Mouse (Mus musculus) testis, adult 2 months (tissue): Measurements from ENCODE around the gene Sptbn4. TPM values are rescaled to one million over a fixed set of nuclear protein-coding genes. Genes with fewer than 3 reads are reported as not detected.
A peak's percentile ranks its signal among the peaks of the same experiment; 100 is the strongest.

Experiments
- H3K27ac ChIP-seq: fragments of 200-500 bp; 2 replicates; pipeline ENCODE4 v1.5.1; 2012; ENCODE audit warnings: low read depth, low read length; ENCODE audit not compliant: control insufficient read depth, insufficient read depth
- H3K27me3 ChIP-seq: fragments of 200-500 bp; 2 replicates; pipeline ENCODE4 v1.6.1; 2012; ENCODE audit warnings: mild to moderate bottlenecking, low read length, moderate library complexity; ENCODE audit not compliant: control insufficient read depth, insufficient read depth
- H3K36me3 ChIP-seq: fragments of 200-500 bp; 2 replicates; pipeline ENCODE4 v1.6.1; 2012; ENCODE audit warnings: mild to moderate bottlenecking, low read length; ENCODE audit not compliant: control insufficient read depth, insufficient read depth
- H3K4me1 ChIP-seq: fragments of 200-500 bp; 2 replicates; pipeline ENCODE4 v1.6.1; 2012; ENCODE audit warnings: low read length; ENCODE audit not compliant: control insufficient read depth, insufficient read depth
- H3K4me3 ChIP-seq: fragments of 200-500 bp; 2 replicates; pipeline ENCODE4 v1.5.1; 2012; ENCODE audit warnings: low read depth, mild to moderate bottlenecking, low read length, moderate library complexity, mixed read lengths; ENCODE audit not compliant: control insufficient read depth
- CTCF ChIP-seq: fragments of 200-500 bp; IDR thresholded peaks from 2 replicates; pipeline ENCODE4 v1.5.1; 2012; ENCODE audit warnings: low read depth, mild to moderate bottlenecking, inconsistent platforms, low read length, moderate library complexity; ENCODE audit not compliant: control insufficient read depth, insufficient read depth, insufficient replicate concordance
- POLR2A ChIP-seq: fragments of 200-500 bp; IDR thresholded peaks from 2 replicates; pipeline ENCODE4 v1.6.1; 2012; ENCODE audit warnings: low read depth, mild to moderate bottlenecking, inconsistent platforms, low read length, moderate library complexity; ENCODE audit not compliant: control insufficient read depth
- polyA plus RNA-seq: library from polyadenylated mRNA; depleted of rRNA; stranded (reverse); fragments of >200 nt; gene quantifications from 2 replicates; pipeline ENCODE4 v1.2.3, GENCODE M21; 2012

Sptbn4 gene
- polyA plus RNA-seq, 1 experiment = 34.7 TPM

DNA sequence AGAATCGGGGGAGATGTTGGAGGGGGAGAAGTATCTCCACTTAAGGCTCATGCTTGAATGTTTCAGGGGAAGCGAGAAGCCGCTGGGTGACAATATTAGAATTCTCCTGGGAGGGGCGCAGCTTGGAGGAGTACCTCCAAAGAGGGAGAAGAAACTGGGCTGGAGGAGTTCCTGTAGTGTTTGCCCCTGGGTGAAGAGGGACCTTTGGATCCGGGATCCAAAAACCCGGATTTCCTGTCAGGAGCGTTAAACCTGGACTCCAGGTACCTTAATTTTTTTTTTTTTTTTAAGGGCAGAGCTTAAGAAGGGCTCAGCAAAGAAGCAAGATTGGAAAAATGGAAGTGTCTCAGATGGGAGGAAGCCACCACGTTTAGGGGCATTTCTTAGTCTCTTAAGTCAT, 115.6 kb downstream of the Sptbn4 start:
- Histone ChIP-seq H3K27me3 (peaks cover 5% of the 10 kb centered on the region), H3K4me1 (peaks cover 26% of the 10 kb centered on the region), H3K4me3 (no peak overlapping the region), H3K36me3 (no peaks in the 10 kb centered on the region), H3K27ac (peak overlapping the region; percentile 59)
- TF ChIP-seq POLR2A (no peak), CTCF (no peak)

DNA sequence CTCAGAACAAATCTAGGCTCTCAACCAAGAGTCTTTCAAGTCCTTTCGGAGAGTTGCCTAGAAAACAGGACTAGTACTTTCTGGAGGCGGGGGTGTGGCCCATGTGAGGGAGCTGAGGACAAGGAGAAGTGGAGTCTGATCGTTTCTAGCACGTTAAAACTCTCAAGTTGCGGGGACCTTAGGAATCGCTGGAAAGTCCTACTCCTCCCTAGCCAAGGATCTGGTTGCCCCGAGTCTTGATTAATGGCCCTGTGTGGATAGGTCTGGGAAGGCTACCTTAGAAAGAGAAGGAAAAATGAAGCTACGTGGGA, 116.0 kb downstream of the Sptbn4 start:
- H3K4me1 ChIP-seq = peaks cover 25% of the 10 kb centered on the region
- H3K4me3 ChIP-seq = no peak overlapping the region
- TF ChIP-seq CTCF (no peak), POLR2A (no peak)
- no peaks in the 10 kb centered on the region for H3K36me3 ChIP-seq
- H3K27me3 ChIP-seq = peaks cover 6% of the 10 kb centered on the region
- peak overlapping the region; percentile 59 for H3K27ac ChIP-seq

- TF ChIP-seq CTCF (no peak), POLR2A (no peak)
- Histone ChIP-seq H3K27ac (peak overlapping the region; percentile 77), H3K36me3 (no peaks in the 10 kb centered on the region), H3K27me3 (peaks cover 8% of the 10 kb centered on the region), H3K4me3 (peak overlapping the region; percentile 68), H3K4me1 (peaks cover 25% of the 10 kb centered on the region)
These were observed 116.6 kb downstream of the Sptbn4 start for GRCm38 (mm10) chr7:27330709-27331540.

DNA sequence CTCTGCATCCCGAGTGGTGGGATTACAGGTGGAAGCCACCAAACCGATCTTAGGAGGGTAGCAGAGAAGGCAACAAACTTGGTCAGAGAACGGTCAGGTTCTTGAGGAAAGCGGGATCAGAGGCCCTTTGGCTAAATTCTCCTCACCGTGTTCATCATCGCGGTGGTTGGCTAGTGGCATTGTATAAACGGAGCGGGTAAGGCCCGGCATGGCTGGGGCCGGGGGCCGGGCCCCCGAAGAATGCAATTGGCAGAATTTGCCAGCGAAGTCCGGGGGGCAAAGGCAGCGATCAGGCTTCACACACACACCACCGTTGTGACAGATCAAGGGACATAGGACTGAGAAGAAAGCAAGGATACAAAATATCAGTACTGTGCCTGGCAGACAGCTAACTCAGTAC, 117.5 kb downstream of the Sptbn4 start:
- Histone ChIP-seq H3K27ac (no peak overlapping the region), H3K4me3 (no peak overlapping the region), H3K27me3 (peaks cover 8% of the 10 kb centered on the region), H3K36me3 (no peaks in the 10 kb centered on the region), H3K4me1 (peaks cover 31% of the 10 kb centered on the region)
- TF ChIP-seq POLR2A = no peak
- no peak for TF ChIP-seq CTCF

- TF ChIP-seq POLR2A = no peak
- TF ChIP-seq CTCF = peak; percentile 44; the same call in 1 of the 2 replicates
- no peaks in the 10 kb centered on the region for H3K36me3 ChIP-seq
- H3K4me1 ChIP-seq = peaks cover 31% of the 10 kb centered on the region
- peaks cover 8% of the 10 kb centered on the region for H3K27me3 ChIP-seq
- no peak overlapping the region for H3K27ac ChIP-seq
- H3K4me3 ChIP-seq = peak overlapping the region; percentile 13
These were observed 118.0 kb downstream of the Sptbn4 start for GRCm38 (mm10) chr7:27329326-27329947.

DNA sequence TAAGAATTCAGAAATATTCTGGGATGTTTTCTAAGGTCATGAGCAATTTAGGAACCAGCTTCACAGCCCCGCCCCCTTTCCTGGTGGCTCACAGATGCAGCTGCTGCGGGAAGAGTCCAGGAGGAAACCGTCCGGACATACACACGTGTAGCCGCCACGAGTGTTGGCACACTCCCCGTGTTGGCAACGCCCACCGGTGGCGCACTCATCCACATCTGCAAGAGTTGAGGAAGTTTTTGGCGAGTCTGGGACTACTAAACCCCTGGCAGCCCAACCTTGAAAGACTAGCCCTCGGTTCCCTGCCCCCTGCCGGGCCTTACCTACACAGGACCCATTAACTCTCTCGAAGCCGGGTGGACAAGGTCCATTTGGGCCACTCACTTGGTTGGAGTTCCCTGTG, 118.8 kb downstream of the Sptbn4 start:
- TF ChIP-seq POLR2A (no peak), CTCF (no peak)

DNA sequence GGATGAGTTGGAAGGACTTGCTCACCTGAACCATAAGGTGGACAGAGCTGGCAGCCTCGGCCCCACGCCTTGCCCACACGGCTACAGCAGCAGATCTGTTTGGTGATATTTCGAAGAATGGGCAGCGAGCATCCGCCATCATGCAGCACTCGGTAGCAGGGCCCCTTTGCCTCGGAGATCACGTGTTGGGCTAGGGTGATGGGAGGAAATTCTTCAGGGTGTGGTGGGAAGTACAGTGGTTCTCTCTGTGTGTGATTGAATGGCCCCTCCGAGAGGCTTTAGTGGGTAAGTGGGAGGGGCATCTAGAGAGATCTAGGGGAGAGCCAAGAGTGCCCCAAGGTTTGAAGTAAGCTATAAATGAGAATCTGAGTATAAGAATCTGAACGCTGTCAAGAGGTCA, 119.3 kb downstream of the Sptbn4 start:
- H3K4me3 ChIP-seq = no peak overlapping the region
- peaks cover 31% of the 10 kb centered on the region for H3K4me1 ChIP-seq
- H3K27ac ChIP-seq = no peak overlapping the region
- no peak for TF ChIP-seq POLR2A
- no peak for TF ChIP-seq CTCF
- H3K36me3 ChIP-seq = no peaks in the 10 kb centered on the region
- peaks cover 6% of the 10 kb centered on the region for H3K27me3 ChIP-seq

More for the DNA sequence above, 118.8 kb downstream of the Sptbn4 start:
- Histone ChIP-seq H3K36me3 (no peaks in the 10 kb centered on the region), H3K4me1 (peaks cover 31% of the 10 kb centered on the region), H3K27ac (no peak overlapping the region), H3K27me3 (peaks cover 6% of the 10 kb centered on the region), H3K4me3 (no peak overlapping the region)

- TF ChIP-seq CTCF (no peak), POLR2A (no peak)
- peaks cover 31% of the 10 kb centered on the region for H3K4me1 ChIP-seq
- no peak overlapping the region for H3K27ac ChIP-seq
- no peaks in the 10 kb centered on the region for H3K36me3 ChIP-seq
- H3K4me3 ChIP-seq = no peak overlapping the region
- H3K27me3 ChIP-seq = peaks cover 6% of the 10 kb centered on the region
These were observed 120.0 kb downstream of the Sptbn4 start for GRCm38 (mm10) chr7:27327500-27327899.
